Mouse (Mus musculus) midbrain, embryonic 11.5 days (tissue): ENCODE measurements around the gene Lgi4. TPM values are rescaled to one million over a fixed set of nuclear protein-coding genes. Genes with fewer than 3 reads are reported as not detected.

ENCODE experiments used
- ATAC-seq: fragments of 200-750 bp; cut with Nextera tagmentation; 2 replicates; pipeline ENCODE4 v1.8.0; 2017; ENCODE audit warnings: moderate TSS enrichment, moderate library complexity; ENCODE audit not compliant: low FRiP score
- DNase-seq: peaks from one replicate; pipeline ENCODE4 v3.0.0; 2015; ENCODE audit warnings: low spot score; ENCODE audit errors: missing footprints
- H3K27ac ChIP-seq: fragments of 300-500 bp; sonication (generic); 2 replicates; pipeline ENCODE4 v1.5.1; 2014; ENCODE audit warnings: low read depth, low read length
- H3K27me3 ChIP-seq: fragments of 300-500 bp; sonication (generic); 2 replicates; pipeline ENCODE4 v1.6.1; 2014; ENCODE audit warnings: mild to moderate bottlenecking, low read length, moderate library complexity, mixed read lengths; ENCODE audit not compliant: control insufficient read depth, insufficient read depth
- H3K36me3 ChIP-seq: fragments of 300-500 bp; sonication (generic); 2 replicates; pipeline ENCODE4 v1.6.1; 2014; ENCODE audit warnings: mild to moderate bottlenecking, low read length, moderate library complexity, mixed read lengths; ENCODE audit not compliant: control insufficient read depth, insufficient read depth
- H3K4me1 ChIP-seq: fragments of 300-500 bp; sonication (generic); 2 replicates; pipeline ENCODE4 v1.6.1; 2014; ENCODE audit warnings: low read length; ENCODE audit not compliant: control insufficient read depth, insufficient read depth
- H3K4me2 ChIP-seq: fragments of 300-500 bp; sonication (generic); 2 replicates; pipeline ENCODE4 v1.6.1; 2014; ENCODE audit warnings: mild to moderate bottlenecking, moderate library complexity
- H3K4me3 ChIP-seq: fragments of 300-500 bp; sonication (generic); 2 replicates; pipeline ENCODE4 v1.5.1; 2014; ENCODE audit warnings: low read depth, low read length
- H3K9ac ChIP-seq: fragments of 300-500 bp; sonication (generic); 2 replicates; pipeline ENCODE4 v1.6.1; 2014; ENCODE audit warnings: low read length
- H3K9me3 ChIP-seq: fragments of 300-500 bp; sonication (generic); 2 replicates; pipeline ENCODE4 v1.6.1; 2016; ENCODE audit warnings: low read length; ENCODE audit not compliant: control insufficient read depth
- WGBS: fragments of 180-500 bp; shearing (Covaris S2); extraction: QIAGEN DNeasy Blood & Tissue Kit; methylation state at CpG from one replicate; pipeline ENCODE4 v1.1.7; 2014; 5-methylcytosine and 5-hydroxymethylcytosine counted together
- polyA plus RNA-seq: library from polyadenylated mRNA; unstranded; fragments of >200 nt; fragmentation: Nextera tagmentation; extraction: Ambion mirVana; gene quantifications from 2 replicates; pipeline ENCODE4 v1.2.1, GENCODE M21; 2014

Lgi4 gene
- polyA plus RNA-seq, 1 experiment from 2014 or later = 0.85 TPM

DNA sequence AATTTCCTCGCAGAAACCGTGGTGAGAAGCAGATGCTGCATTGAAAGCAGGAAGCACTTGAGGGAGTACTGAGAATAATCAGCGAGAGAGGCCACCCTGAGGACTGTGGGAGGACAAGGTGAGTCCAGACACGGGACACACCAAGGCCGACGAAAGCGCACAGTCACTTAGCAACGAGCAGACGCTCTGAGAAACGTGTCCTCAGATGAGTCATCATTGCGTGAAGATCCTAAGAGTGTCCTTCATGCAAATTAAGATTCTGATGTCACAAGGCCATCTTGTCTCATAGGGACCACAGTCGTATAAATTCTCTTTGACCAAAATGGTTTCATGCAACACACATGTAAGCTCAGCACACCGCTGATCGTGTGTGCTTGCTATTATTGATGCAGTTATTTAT is 41.6 kb downstream of the Lgi4 start:
- Histone ChIP-seq H3K27ac (no peak overlapping the region), H3K9me3 (no peaks in the 10 kb centered on the region), H3K36me3 (no peaks in the 10 kb centered on the region), H3K4me1 (no peaks in the 10 kb centered on the region), H3K4me2 (no peak overlapping the region), H3K4me3 (no peak overlapping the region), H3K9ac (no peak overlapping the region), H3K27me3 (no peaks in the 10 kb centered on the region)
- 87% methylated on average over 14 of the region's 14 CpGs for WGBS
- ATAC-seq = no peak
- no peak for DNase-seq

DNA sequence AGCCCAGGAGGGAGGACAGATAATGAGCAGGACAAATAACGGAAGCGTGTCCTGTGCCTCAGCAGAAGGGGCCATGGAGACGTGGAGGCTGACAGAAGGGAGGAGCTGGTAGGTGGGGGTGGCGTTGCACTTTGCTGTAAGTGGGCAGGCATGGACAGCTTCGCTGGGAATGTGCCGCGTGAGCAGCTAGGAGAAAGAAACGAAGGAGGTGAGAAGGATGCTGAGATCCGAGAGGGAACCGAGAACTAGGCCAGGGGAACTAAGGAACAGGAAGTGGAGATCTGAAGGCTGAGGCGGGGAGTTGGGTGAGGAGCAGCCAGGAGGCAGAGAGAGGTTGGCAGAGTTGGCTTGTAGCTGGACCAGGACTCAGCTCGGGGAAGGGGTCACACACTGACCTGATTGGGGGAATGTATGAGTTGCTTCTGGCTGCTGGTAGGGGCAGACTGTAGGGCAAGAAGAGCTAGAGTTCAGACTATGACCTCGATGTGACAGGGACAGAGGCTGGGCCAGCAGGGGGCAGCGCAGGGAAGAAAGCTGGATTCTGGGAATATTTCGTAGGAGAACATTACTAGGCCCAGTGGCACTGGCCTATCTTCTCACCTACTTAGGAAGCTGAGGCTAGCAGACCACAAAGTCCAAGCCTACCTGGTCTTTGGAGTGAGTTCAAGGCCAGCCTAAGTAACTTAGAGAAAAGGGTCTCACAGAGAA is 46.1 kb downstream of the Lgi4 start:
- no peaks in the 10 kb centered on the region for H3K9me3 ChIP-seq
- DNase-seq (no peak), ATAC-seq (no peak)
- WGBS = 68% methylated on average over 15 of the region's 15 CpGs
- no peak overlapping the region for H3K9ac ChIP-seq
- H3K36me3 ChIP-seq = no peaks in the 10 kb centered on the region
- H3K27ac ChIP-seq = no peak overlapping the region
- no peak overlapping the region for H3K4me2 ChIP-seq
- H3K27me3 ChIP-seq = no peaks in the 10 kb centered on the region
- no peaks in the 10 kb centered on the region for H3K4me1 ChIP-seq
- H3K4me3 ChIP-seq = no peak overlapping the region

DNA sequence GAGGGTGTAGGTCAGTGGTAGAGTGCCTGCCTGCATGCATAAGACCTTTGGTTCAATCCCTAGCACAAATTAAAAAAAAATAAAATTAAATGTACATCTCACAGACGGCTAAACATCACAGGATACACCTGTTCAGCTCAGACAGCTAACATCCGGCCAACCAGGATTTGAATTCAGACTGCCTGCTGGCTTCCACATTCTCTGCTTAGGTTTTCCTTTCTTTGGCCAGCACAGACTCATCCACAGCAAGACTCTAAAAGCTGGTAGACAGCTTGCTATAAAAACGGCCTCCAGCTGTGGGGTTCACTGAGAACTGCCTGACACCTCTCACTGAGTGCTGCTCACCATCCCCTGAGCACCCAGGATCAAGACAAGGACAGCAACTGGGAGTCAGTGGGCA is 47.0 kb downstream of the Lgi4 start:
- no peak overlapping the region for H3K4me2 ChIP-seq
- H3K9me3 ChIP-seq = no peaks in the 10 kb centered on the region
- no peak for ATAC-seq
- H3K36me3 ChIP-seq = no peaks in the 10 kb centered on the region
- no peaks in the 10 kb centered on the region for H3K4me1 ChIP-seq
- H3K9ac ChIP-seq = no peak overlapping the region
- H3K27me3 ChIP-seq = no peaks in the 10 kb centered on the region
- no peak overlapping the region for H3K27ac ChIP-seq
- H3K4me3 ChIP-seq = no peak overlapping the region
- 67% methylated on average over 3 of the region's 3 CpGs for WGBS
- DNase-seq = no peak

DNA sequence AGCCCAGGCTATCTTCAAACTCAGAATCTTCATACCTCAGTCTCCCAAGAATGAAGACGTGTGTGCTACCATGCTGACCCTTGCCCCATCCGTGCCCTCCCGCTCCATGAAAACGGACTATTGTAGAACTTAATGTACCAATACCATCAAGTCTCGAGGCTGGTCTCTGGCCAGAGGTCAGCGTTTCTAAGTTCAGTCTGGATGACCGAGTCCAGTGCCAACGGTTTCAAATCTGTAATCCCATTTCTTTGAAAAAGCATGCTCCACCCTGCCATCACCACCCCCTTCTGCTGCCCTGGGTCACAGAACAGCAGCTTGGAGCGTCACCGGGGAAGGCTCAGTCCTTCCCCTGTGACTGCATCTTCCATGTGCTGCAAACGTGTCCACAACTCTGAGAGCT is 48.6 kb downstream of the Lgi4 start:
- Histone ChIP-seq H3K4me2 (no peak overlapping the region), H3K9me3 (no peaks in the 10 kb centered on the region), H3K9ac (no peak overlapping the region), H3K4me1 (no peaks in the 10 kb centered on the region), H3K27me3 (no peaks in the 10 kb centered on the region), H3K4me3 (no peak overlapping the region), H3K27ac (no peak overlapping the region), H3K36me3 (no peaks in the 10 kb centered on the region)
- DNase-seq (no peak), ATAC-seq (no peak)
- 89% methylated on average over 11 of the region's 11 CpGs for WGBS

DNA sequence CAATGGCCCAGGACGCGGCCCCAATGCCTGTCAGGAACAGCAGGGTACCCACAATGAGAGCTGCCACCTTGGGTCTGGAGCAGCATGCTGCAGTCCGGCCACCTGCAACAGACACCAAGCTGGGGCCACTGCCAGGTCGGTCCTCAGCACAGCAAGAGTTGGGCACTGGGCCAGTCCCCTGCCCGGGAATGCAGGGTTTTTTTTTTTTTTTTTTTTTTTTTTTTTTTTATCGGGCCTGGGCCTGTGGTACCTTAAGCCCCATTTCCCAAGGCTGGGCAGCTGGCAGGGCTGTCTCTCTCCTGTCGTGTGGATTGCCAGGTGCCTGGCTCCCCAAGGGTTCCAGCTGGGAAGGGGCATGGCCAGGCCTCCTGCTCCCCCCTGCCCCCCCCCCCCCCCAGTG is 49.9 kb downstream of the Lgi4 start:
- DNase-seq = no peak
- no peak for ATAC-seq
- H3K27ac ChIP-seq = no peak overlapping the region
- no peak overlapping the region for H3K4me2 ChIP-seq
- H3K4me1 ChIP-seq = no peaks in the 10 kb centered on the region
- H3K4me3 ChIP-seq = no peak overlapping the region
- no peaks in the 10 kb centered on the region for H3K9me3 ChIP-seq
- no peaks in the 10 kb centered on the region for H3K27me3 ChIP-seq
- H3K36me3 ChIP-seq = no peaks in the 10 kb centered on the region
- 52% methylated on average over 6 of the region's 7 CpGs for WGBS
- no peak overlapping the region for H3K9ac ChIP-seq

DNA sequence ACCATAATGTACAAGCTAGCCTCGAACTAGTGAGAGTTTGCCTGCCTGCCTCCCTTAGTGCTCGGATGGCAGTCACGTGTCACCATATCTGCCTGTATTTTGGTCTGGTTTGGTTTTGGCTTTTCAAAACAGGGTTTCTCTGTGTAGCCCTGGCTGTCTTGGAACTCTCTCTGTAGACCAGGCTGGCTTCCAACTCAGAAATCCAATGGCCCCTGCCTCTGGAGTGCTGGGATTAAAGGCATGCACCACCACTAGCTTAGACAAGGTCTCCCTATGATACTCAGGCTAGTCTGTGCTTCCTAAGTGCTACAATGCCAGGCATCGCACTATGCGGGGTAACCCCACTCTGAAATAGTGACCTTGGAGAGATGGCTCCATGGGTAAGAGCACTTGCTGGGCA is 50.7 kb downstream of the Lgi4 start:
- 86% methylated on average over 5 of the region's 5 CpGs for WGBS
- no peak overlapping the region for H3K9ac ChIP-seq
- DNase-seq (no peak), ATAC-seq (no peak)
- no peaks in the 10 kb centered on the region for H3K9me3 ChIP-seq
- no peak overlapping the region for H3K4me2 ChIP-seq
- H3K27ac ChIP-seq = no peak overlapping the region
- no peaks in the 10 kb centered on the region for H3K4me1 ChIP-seq
- H3K36me3 ChIP-seq = no peaks in the 10 kb centered on the region
- no peak overlapping the region for H3K4me3 ChIP-seq
- H3K27me3 ChIP-seq = no peaks in the 10 kb centered on the region

DNA sequence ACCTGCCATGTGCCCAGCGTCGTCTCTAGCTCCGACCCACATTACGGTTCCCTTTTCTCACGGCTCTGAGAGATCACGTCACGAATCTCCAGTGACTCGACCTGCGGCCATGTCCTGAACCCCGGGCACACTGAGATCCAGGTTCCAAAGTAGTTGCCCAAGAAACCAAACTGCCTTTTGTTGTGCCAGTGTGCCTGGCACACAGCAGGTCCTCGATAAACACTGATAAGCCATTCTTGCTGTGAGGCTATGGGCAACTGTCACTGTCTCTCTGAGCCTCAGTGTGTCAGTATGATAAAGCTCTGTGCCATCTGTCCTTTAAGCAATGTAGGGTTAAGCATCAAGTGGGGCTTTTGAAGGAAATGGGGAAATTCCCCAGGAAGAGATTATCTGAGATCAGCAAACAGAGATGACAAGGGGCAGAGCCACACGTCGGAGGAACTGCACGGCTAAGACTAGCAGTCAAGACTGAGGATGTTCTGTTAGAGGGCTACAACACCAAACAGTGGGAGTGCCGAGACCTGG is 51.8 kb downstream of the Lgi4 start:
- Histone ChIP-seq H3K9me3 (no peaks in the 10 kb centered on the region), H3K4me2 (no peak overlapping the region), H3K27ac (no peak overlapping the region), H3K4me1 (0 out of 2 replicates have a peak, but pooled peaks cover 2% of the 10 kb centered on the region), H3K4me3 (no peak overlapping the region), H3K9ac (no peak overlapping the region), H3K27me3 (no peaks in the 10 kb centered on the region), H3K36me3 (no peaks in the 10 kb centered on the region)
- no peak for ATAC-seq
- no peak for DNase-seq
- WGBS = 80% methylated on average over 15 of the region's 15 CpGs

DNA sequence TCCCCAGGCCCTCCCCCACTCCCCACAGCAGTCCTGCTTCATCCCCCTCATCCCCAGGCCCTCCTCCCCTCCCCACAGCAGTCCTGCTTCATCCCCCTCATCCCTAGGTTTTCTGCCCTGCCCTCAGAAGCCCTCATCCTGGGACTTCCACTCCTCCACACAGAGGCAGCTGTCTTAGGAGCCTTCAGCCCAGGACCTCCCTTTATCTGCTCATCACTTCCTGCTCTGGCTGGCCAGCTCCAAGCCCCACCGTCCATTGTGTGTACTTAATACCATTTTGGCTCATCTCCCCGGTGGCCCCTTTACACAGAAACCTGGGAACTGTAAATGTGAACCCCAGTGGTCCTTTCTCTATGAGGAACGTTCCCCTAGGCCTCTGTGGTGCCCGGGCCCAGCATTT is 52.9 kb downstream of the Lgi4 start:
- H3K4me3 ChIP-seq = no peak overlapping the region
- 0 out of 2 replicates have a peak, but pooled peaks cover 2% of the 10 kb centered on the region for H3K4me1 ChIP-seq
- no peaks in the 10 kb centered on the region for H3K9me3 ChIP-seq
- H3K36me3 ChIP-seq = no peaks in the 10 kb centered on the region
- ATAC-seq (no peak), DNase-seq (no peak)
- H3K27me3 ChIP-seq = no peaks in the 10 kb centered on the region
- no peak overlapping the region for H3K4me2 ChIP-seq
- no peak overlapping the region for H3K27ac ChIP-seq
- H3K9ac ChIP-seq = no peak overlapping the region
- WGBS = 26% methylated on average over 4 of the region's 4 CpGs

DNA sequence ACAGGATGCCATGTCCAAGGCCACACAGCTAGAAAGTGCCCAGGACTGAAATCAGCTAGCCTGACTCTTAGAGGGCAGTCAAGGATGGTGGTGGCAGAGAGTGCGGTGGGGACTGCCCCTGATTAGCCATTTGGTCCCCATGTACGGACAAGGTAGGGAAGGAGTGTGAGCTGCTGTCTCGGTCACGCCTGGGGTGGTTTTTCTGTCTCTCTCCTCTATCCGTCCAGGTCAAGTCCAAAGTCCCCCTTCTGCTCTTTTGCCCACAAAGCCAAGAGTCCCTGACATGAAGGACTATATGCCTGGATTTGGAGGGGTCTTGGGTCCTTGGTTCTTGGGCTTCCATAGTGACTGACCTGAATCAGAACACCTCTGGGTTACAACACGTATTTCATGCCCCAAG is 54.7 kb downstream of the Lgi4 start:
- H3K27ac ChIP-seq = no peak overlapping the region
- no peak for DNase-seq
- H3K9ac ChIP-seq = no peak overlapping the region
- H3K27me3 ChIP-seq = no peaks in the 10 kb centered on the region
- WGBS = 80% methylated on average over 6 of the region's 6 CpGs
- no peak for ATAC-seq
- H3K36me3 ChIP-seq = no peaks in the 10 kb centered on the region
- H3K9me3 ChIP-seq = no peaks in the 10 kb centered on the region
- 0 out of 2 replicates have a peak, but pooled peaks cover 4% of the 10 kb centered on the region for H3K4me1 ChIP-seq
- H3K4me3 ChIP-seq = no peak overlapping the region
- H3K4me2 ChIP-seq = no peak overlapping the region
